Mouse (Mus musculus) intestine, embryonic 15.5 days (tissue): ENCODE measurements around the gene Clcn5. TPM values are rescaled to one million over a fixed set of nuclear protein-coding genes. Genes with fewer than 3 reads are reported as not detected.

Experiments
- ATAC-seq: fragments of 200-750 bp; cut with Nextera tagmentation; 2 replicates; pipeline ENCODE4 v1.8.0; 2017; ENCODE audit warnings: moderate TSS enrichment, moderate library complexity
- H3K27ac ChIP-seq: fragments of 300-500 bp; sonication (generic); 2 replicates; pipeline ENCODE4 v1.5.1; 2015; ENCODE audit warnings: mild to moderate bottlenecking, inconsistent platforms
- H3K27me3 ChIP-seq: fragments of 300-500 bp; sonication (generic); replicated peaks from 2 replicates; pipeline ENCODE4 v1.6.1; 2015; ENCODE audit warnings: inconsistent platforms
- H3K36me3 ChIP-seq: fragments of 300-500 bp; sonication (generic); 2 replicates; pipeline ENCODE4 v1.6.1; 2015; ENCODE audit warnings: inconsistent platforms
- H3K4me1 ChIP-seq: fragments of 300-500 bp; sonication (generic); replicated peaks from 2 replicates; pipeline ENCODE4 v1.6.1; 2015; ENCODE audit warnings: inconsistent platforms
- H3K4me2 ChIP-seq: fragments of 300-500 bp; sonication (generic); replicated peaks from 2 replicates; pipeline ENCODE4 v1.6.1; 2015; ENCODE audit warnings: mild to moderate bottlenecking, inconsistent platforms
- H3K4me3 ChIP-seq: fragments of 300-500 bp; sonication (generic); replicated peaks from 2 replicates; pipeline ENCODE4 v1.5.1; 2015; ENCODE audit warnings: inconsistent platforms
- H3K9ac ChIP-seq: fragments of 300-500 bp; sonication (generic); 2 replicates; pipeline ENCODE4 v1.6.1; 2015; ENCODE audit warnings: inconsistent platforms
- H3K9me3 ChIP-seq: fragments of 300-500 bp; sonication (generic); 2 replicates; pipeline ENCODE4 v1.6.1; 2016; ENCODE audit warnings: inconsistent platforms
- WGBS: fragments of 180-500 bp; shearing (Covaris S2); methylation state at CpG from one replicate; pipeline ENCODE4 v1.1.7; 2015; 5-methylcytosine and 5-hydroxymethylcytosine counted together
- polyA plus RNA-seq: library from polyadenylated mRNA; unstranded; fragments of >200 nt; fragmentation: Nextera tagmentation; extraction: Ambion mirVana; gene quantifications from 2 replicates; pipeline ENCODE4 v1.2.1, GENCODE M21; 2015

Gene Clcn5
- polyA plus RNA-seq, 1 experiment from 2014 or later, result 16.2 TPM

DNA sequence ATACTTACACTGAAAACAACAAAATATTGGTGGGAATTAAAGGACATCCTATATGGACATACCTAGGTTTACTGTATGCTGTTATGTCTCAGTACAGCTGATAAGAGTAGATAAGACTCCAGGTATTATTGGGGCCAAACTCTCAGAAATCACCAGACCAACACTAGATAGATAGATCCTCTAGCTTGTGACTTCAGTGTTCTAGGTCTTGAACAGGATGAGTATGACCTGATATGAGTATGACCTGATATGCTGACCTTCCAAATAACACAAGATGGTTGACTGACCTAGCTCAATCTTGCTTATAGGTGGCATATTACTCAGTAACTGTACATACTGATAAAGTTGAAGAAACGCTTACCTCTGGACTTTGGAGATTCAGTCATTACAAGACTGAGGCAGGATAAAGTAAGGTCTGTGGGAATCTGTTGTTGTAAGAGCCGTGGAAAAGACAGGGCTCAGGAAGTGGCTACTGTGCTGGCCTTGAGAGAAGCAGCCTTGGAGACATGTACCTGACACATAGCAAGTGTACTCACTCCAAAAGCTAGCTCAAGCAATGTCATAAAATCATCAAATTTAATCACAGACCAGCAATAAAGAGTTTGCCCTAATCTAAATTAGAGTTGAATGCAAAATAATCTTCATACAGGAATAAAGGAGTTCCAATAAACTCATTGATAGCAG, 32.0 kb downstream of the Clcn5 start:
- ATAC-seq, result peak; percentile 71
- Histone ChIP-seq H3K27me3 (no peaks in the 10 kb centered on the region), H3K4me3 (no peak overlapping the region), H3K4me1 (no peaks in the 10 kb centered on the region), H3K36me3 (no peaks in the 10 kb centered on the region), H3K9me3 (no peaks in the 10 kb centered on the region), H3K27ac (no peak overlapping the region), H3K9ac (no peak overlapping the region), H3K4me2 (no peak overlapping the region)
- 69% methylated on average over 2 of the region's 2 CpGs for WGBS

DNA sequence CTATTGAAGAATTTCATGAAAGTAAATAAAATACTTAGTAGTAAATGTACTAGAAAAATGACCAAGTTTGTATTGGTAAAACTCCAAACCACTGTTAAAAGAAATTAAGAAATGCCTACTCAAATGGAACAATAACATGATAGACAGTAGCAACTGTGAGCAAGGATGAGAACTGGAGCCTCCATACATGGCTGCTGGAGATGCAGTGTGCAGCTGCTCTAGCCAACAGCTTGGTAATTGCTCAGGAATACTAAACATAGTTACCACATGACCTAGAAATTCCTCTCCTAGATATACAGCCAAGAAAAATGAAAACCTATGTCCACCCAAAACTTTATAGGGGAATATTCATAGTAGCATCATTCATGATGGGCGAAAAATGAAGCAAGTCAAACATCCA, 36.5 kb downstream of the Clcn5 start:
- H3K4me1 ChIP-seq, result no peaks in the 10 kb centered on the region
- ATAC-seq, result no peak
- H3K4me2 ChIP-seq, result no peak overlapping the region
- H3K27me3 ChIP-seq, result no peaks in the 10 kb centered on the region
- no peak overlapping the region for H3K27ac ChIP-seq
- no peaks in the 10 kb centered on the region for H3K9me3 ChIP-seq
- H3K4me3 ChIP-seq, result no peak overlapping the region
- H3K9ac ChIP-seq, result no peak overlapping the region
- WGBS, result 76% methylated on average over 1 of the region's 1 CpGs
- H3K36me3 ChIP-seq, result no peaks in the 10 kb centered on the region

DNA sequence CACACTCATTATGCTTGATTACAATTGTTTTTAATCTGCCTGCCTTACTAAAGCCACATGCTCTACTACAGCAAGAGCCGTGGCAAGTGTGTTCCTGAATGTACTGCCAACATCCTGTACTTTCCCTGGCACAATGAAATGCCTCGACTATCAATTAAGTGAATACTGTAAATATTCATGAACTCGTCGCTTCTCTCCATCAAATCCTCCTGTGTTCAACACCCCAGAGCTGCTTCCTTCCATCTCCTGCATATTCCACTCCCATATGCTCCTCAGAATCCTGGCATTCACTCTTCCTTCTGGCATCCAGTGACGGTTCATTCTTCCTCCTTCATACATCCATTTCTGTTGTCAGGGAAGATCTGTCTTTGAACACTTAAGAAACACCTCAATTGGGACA, 39.4 kb downstream of the Clcn5 start:
- no peak overlapping the region for H3K27ac ChIP-seq
- no peaks in the 10 kb centered on the region for H3K36me3 ChIP-seq
- no peaks in the 10 kb centered on the region for H3K9me3 ChIP-seq
- WGBS, result 91% methylated on average over 5 of the region's 5 CpGs
- H3K4me3 ChIP-seq, result no peak overlapping the region
- H3K9ac ChIP-seq, result no peak overlapping the region
- H3K4me1 ChIP-seq, result no peaks in the 10 kb centered on the region
- no peak for ATAC-seq
- no peak overlapping the region for H3K4me2 ChIP-seq
- H3K27me3 ChIP-seq, result no peaks in the 10 kb centered on the region

DNA sequence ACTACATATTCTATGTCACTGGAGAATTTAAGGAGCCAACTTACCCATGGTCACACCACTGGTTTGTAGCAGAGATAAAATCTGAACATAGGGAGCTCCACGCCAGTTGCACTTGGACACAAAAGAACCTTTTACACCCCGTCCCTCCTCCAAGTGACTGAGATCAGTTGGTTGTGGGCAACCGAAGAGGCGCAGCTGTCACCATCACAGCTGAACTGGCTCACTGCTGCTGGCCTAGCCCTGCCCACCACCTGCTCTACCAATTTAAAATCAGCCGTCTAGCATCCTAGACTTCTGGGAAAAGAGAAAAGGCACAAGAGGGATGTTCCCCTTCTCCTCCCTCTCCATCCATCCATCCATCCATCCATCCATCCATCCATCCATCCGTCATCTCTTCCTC, 42.6 kb downstream of the Clcn5 start:
- no peak overlapping the region for H3K4me2 ChIP-seq
- no peaks in the 10 kb centered on the region for H3K27me3 ChIP-seq
- 78% methylated on average over 6 of the region's 6 CpGs for WGBS
- no peaks in the 10 kb centered on the region for H3K4me1 ChIP-seq
- H3K4me3 ChIP-seq, result no peak overlapping the region
- ATAC-seq, result no peak
- H3K36me3 ChIP-seq, result no peaks in the 10 kb centered on the region
- H3K9ac ChIP-seq, result no peak overlapping the region
- no peak overlapping the region for H3K27ac ChIP-seq
- no peaks in the 10 kb centered on the region for H3K9me3 ChIP-seq

DNA sequence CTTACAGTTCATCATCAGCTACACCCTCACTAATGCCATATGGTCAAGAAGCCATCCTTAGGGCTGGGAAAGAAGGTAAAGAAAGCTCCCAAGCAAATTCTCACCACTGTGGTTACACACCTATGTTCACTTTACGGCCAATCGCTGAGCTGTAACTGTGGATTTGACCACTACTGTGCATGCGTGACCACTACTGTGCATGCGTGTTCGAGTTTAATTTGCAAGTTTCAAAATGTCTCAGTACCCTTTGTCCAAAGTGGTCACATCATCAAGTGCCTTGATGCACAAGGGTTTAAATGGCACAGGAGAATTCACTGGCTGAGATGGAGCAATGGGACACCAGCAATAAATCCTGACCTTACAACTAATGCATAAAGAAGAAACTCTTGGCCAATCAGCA, 58.0 kb downstream of the Clcn5 start:
- Histone ChIP-seq H3K36me3 (no peaks in the 10 kb centered on the region), H3K9ac (no peak overlapping the region), H3K27ac (no peak overlapping the region), H3K4me2 (no peak overlapping the region), H3K4me1 (no peaks in the 10 kb centered on the region), H3K9me3 (no peaks in the 10 kb centered on the region), H3K27me3 (no peaks in the 10 kb centered on the region), H3K4me3 (no peak overlapping the region)
- 92% methylated on average over 5 of the region's 5 CpGs for WGBS
- ATAC-seq, result no peak

DNA sequence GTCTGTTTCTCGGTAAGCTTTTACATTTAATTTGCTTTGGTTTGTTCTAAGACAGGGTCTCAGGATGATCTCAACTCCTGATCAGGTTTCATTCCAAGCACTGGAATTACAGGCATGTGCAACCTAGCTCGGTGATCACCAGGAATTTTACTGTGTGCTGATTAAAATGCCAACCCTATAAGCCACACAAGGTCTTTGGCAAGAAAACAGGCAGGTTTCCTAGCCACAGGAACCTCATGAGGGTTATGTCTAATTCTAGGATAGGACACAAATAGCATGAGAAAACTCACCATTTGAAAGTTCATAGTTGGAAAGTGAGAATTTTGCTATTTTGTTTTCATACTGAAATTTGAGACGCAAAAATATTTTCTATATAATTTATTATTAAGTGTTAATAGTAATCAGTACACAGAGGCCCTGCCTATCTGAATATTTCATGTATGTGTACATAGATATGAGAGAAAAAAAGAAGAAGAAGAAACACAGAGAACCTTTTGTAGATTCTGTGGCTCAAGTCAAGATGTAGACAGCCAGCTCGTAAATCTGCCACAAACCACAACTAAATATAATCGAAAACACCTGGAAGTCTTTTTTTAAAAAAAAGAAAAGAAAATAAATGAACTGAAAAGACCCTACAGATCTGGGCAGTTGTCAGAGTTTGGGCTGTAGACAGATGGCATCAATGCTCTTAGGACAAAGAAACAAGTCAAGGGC, 58.6 kb downstream of the Clcn5 start:
- H3K27me3 ChIP-seq, result no peaks in the 10 kb centered on the region
- H3K27ac ChIP-seq, result no peak overlapping the region
- no peaks in the 10 kb centered on the region for H3K4me1 ChIP-seq
- no peaks in the 10 kb centered on the region for H3K9me3 ChIP-seq
- no peaks in the 10 kb centered on the region for H3K36me3 ChIP-seq
- no peak for ATAC-seq
- no peak overlapping the region for H3K4me2 ChIP-seq
- H3K4me3 ChIP-seq, result no peak overlapping the region
- no peak overlapping the region for H3K9ac ChIP-seq
- 82% methylated on average over 5 of the region's 5 CpGs for WGBS

DNA sequence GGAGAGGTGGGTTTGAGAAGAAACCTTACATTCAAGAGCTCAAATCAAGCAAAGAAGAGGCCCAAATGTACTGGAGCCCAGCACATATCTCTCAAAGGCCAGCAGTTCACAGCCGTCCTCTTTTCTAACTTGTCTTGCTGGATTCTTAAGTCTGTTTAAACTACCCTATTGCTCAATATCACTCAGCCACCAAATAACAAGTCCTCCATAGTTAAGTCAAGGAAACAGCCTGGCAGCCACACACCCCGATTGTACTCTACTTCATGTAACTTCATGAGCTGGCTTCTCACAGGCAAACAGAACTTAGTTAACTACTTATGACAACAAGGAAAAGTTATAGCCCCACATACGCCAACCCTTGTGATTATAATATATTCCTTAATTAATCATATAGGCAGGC, 59.4 kb downstream of the Clcn5 start:
- Histone ChIP-seq H3K27me3 (no peaks in the 10 kb centered on the region), H3K27ac (no peak overlapping the region), H3K9me3 (no peaks in the 10 kb centered on the region), H3K4me2 (no peak overlapping the region), H3K4me3 (no peak overlapping the region), H3K9ac (no peak overlapping the region), H3K4me1 (no peaks in the 10 kb centered on the region), H3K36me3 (no peaks in the 10 kb centered on the region)
- ATAC-seq, result no peak
- 56% methylated on average over 3 of the region's 3 CpGs for WGBS

DNA sequence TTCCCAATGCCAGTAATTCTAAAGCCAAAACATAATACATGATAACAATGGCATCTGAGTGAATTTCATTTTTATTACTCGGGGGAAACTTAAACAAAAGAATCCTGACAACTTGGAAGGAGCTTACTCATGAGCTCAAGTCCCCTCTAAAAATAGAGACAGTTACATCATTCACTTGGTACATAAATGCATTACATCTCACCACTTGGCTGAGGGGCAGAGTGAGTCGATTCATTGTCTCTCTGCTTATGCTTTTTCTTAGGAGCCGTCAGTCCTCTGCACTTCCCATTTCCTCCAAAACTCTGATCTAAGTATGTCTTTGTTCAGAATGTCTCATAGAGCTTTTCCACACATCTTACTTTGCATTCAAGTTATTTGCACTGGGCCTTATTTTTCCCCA, 63.1 kb downstream of the Clcn5 start:
- no peaks in the 10 kb centered on the region for H3K36me3 ChIP-seq
- H3K27me3 ChIP-seq, result no peaks in the 10 kb centered on the region
- no peak overlapping the region for H3K4me3 ChIP-seq
- no peaks in the 10 kb centered on the region for H3K9me3 ChIP-seq
- WGBS, result 71% methylated on average over 3 of the region's 3 CpGs
- H3K9ac ChIP-seq, result no peak overlapping the region
- H3K27ac ChIP-seq, result no peak overlapping the region
- H3K4me2 ChIP-seq, result no peak overlapping the region
- ATAC-seq, result no peak
- H3K4me1 ChIP-seq, result no peaks in the 10 kb centered on the region

DNA sequence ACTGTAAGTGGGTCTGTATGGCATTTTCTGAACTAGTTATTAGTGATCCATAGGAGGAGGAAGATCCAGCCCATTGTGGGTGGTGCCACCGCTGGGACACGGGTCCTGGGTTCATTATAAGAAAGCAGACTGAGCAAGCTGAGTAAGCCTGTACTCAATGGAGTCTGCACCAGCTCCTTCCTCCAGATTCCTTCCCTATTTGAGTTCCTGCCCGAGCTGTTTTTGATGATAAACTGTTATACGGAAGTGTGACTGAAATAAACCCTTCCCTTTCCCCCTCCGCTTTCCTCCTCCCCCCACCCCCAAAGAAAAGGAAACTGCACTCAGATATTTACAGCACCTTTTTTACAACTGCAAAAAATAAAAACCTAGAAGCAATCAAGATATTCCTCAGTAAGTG, 115.1 kb downstream of the Clcn5 start:
- Histone ChIP-seq H3K9ac (no peak overlapping the region), H3K27me3 (no peaks in the 10 kb centered on the region), H3K27ac (no peak overlapping the region), H3K4me3 (no peak overlapping the region), H3K36me3 (no peaks in the 10 kb centered on the region), H3K9me3 (no peaks in the 10 kb centered on the region), H3K4me1 (no peaks in the 10 kb centered on the region), H3K4me2 (no peak overlapping the region)
- ATAC-seq, result no peak
- WGBS, result 56% methylated on average over 5 of the region's 5 CpGs

DNA sequence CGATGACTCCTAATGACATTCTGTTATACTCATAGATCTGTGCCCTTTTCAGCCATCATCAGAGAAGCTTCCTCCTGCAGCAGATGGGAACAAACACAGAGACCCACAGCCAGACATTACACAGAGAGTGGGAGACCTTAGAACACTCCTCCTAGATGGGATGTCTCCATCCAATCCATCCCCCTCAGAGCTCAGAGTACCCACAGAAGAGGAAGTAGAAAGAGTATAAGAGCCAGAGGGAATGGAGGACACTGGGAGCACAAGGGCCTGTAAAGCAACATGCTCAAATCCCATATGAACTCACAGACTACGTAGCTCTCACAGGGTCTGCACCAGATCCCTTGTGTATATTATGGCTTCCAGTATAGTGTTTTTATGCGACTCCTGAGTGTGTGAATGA, 115.6 kb downstream of the Clcn5 start:
- no peak overlapping the region for H3K4me3 ChIP-seq
- no peaks in the 10 kb centered on the region for H3K9me3 ChIP-seq
- no peak overlapping the region for H3K27ac ChIP-seq
- ATAC-seq, result no peak
- no peaks in the 10 kb centered on the region for H3K4me1 ChIP-seq
- H3K27me3 ChIP-seq, result no peaks in the 10 kb centered on the region
- no peak overlapping the region for H3K9ac ChIP-seq
- H3K36me3 ChIP-seq, result no peaks in the 10 kb centered on the region
- H3K4me2 ChIP-seq, result no peak overlapping the region
- 82% methylated on average over 3 of the region's 3 CpGs for WGBS

DNA sequence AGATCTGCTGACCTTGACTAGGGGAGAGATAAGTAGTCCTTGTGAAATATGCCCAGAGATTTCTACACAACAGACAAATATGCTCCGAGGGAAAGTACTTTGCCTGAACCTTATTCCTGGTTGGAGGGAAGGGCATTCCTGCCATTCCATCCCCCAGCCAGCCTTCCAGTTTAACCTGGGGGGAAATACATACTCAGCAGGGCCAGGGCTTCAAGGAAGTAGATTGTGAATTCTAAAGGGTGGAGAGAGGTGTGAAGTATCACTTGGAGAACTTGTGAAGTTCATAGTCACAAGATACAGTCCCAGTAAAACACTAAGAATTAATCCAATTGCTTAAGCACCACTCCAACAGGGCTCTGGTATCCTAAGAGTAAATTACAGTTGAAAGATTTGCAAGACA, 121.3 kb downstream of the Clcn5 start:
- Histone ChIP-seq H3K27ac (no peak overlapping the region), H3K9me3 (no peaks in the 10 kb centered on the region), H3K9ac (no peak overlapping the region), H3K4me2 (no peak overlapping the region), H3K27me3 (no peaks in the 10 kb centered on the region), H3K4me1 (no peaks in the 10 kb centered on the region), H3K4me3 (no peak overlapping the region), H3K36me3 (no peaks in the 10 kb centered on the region)
- 60% methylated on average over 1 of the region's 1 CpGs for whole genome bisulfite sequencing
- peak; percentile 41; the same call in 1 of the 2 replicates for ATAC-seq

DNA sequence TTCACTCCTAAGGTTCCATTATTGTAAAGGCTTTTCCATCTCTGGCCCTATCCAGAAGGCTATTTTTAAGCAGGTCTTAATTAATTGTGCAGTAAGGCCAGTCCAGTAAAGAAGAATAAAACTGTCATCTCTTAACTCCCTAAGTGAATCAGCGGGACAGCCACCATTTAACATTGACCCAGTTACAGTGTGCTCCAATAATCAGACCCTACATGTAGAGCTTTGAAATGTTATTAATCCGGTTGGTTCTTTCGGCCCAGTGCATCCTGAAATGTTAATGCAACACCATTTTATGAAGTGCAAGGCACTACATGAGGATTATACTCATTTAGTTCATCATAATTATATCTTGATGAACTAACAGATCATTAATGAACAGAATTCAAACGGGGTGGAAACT, 128.3 kb downstream of the Clcn5 start:
- H3K9ac ChIP-seq, result no peak overlapping the region
- no peaks in the 10 kb centered on the region for H3K27me3 ChIP-seq
- no peaks in the 10 kb centered on the region for H3K9me3 ChIP-seq
- 88% methylated on average over 4 of the region's 4 CpGs for WGBS
- H3K4me3 ChIP-seq, result no peak overlapping the region
- no peak overlapping the region for H3K4me2 ChIP-seq
- ATAC-seq, result no peak
- no peaks in the 10 kb centered on the region for H3K36me3 ChIP-seq
- no peak overlapping the region for H3K27ac ChIP-seq
- H3K4me1 ChIP-seq, result no peaks in the 10 kb centered on the region

DNA sequence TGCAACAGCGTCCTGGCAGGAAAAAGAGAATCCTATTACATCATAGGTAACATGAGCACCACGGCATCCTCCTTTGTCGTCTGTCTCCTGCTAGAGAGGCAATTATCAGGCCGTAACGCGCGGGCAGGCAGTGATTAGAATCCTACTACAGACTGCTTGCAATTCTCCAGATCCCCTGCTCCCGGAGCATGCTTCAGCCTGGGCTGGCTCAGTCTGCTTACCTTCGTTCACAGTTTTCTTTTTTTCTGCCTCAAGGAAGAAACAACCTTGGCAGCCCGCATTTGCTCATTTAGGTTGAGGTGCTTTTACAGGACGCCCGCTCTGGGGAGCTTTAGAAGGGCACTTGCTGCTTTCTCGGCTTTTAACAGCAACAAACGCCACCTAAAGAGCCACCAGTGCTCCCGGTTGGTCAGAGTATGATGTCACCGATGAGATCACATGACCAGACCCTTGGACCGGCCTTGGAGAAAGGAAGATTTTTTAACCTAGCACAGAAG, 130.8 kb downstream of the Clcn5 start:
- H3K27me3 ChIP-seq, result no peaks in the 10 kb centered on the region
- peak overlapping the region; percentile 36 for H3K4me3 ChIP-seq
- no peaks in the 10 kb centered on the region for H3K4me1 ChIP-seq
- 20% methylated on average over 17 of the region's 17 CpGs for WGBS
- peak; percentile 84 for ATAC-seq
- no peaks in the 10 kb centered on the region for H3K36me3 ChIP-seq
- H3K27ac ChIP-seq, result peak overlapping the region; percentile 77
- peak overlapping the region; percentile 44 for H3K9ac ChIP-seq
- no peaks in the 10 kb centered on the region for H3K9me3 ChIP-seq
- H3K4me2 ChIP-seq, result peak overlapping the region; percentile 52
